Mouse (Mus musculus) megakaryocyte progenitor cell, adult 5-6 weeks (primary cell): Measurements from ENCODE around the gene Gm9837. TPM values are rescaled to one million over a fixed set of nuclear protein-coding genes. Genes with fewer than 3 reads are reported as not detected.

Experiments used
- ATAC-seq: replicated peaks from 2 replicates; pipeline ENCODE4 v1.8.0; 2016; ENCODE audit warnings: mild to moderate bottlenecking, moderate TSS enrichment, inconsistent platforms; ENCODE audit not compliant: poor library complexity
- total RNA-seq, 2 experiments: library from RNA; stranded (forward) in 1 of 2; stranded (reverse) in 1 of 2; fragments of 157-497, 149-512 nt in 1 of 2; fragments of 200-1000 nt in 1 of 2; gene quantifications; 2 replicates each; pipeline versions ENCODE4 v1.2.3 to v1.2.4; 2015 to 2017

Gm9837 gene
- total RNA-seq, 2 experiments from 2014 or later, result not detected

DNA sequence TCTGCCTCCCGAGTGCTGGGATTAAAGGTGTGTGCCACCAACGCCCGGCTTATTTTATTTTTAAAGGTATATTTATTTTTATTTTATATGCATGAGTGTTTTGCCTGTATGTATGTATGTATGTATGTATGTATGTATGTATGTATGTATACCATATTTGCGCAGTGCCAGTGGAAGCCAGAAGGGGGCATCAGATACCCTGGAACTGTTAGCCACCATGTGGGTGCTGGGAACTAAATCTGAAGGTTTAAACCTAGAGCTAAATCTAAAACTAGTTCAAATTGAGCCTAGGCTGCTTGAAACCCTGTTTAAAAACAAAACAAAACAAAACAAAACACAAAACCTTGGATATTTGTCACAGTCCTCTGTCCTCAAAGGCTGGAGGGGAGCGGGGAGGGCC, 18.7 kb upstream of the Gm9837 start:
- ATAC-seq, result no peak

DNA sequence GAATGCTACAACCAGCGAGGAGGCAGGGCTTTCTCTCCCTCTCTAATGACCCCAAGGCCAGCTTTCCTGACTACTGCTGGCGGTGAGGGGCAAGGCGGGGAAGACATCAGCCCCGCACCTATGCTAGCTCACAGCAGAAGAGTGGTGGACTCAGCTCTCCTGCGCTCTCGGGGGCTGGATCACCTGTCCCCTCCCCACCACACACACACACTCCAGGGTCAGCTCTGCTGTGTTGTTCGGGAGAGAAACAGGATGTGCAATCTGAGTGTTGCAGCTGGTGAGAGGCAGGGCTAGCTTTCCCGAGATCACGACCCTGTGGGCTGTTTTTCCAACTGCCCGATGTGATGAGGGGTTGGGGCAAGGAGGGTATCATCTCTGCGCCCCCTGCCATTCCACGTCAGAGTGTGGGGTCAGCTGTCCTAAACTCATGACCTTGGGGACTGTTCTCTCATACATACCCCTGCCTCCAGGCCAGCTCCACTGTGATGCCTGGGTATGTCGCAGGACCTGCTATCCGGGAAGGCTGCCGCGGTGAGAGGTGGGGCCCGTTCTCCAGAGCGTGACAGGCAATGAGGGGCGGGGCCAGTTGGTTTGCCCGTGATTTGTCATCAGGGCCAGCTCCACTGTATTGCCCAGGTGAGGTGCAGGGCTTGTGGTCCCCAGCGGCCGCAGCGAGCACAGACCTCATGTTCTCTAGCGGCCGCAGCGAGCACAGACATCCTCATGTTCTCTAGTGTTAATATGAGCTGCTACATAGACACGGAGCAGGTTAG, 16.7 kb upstream of the Gm9837 start:
- peak; percentile 30; the same call in 1 of the 2 replicates for ATAC-seq

DNA sequence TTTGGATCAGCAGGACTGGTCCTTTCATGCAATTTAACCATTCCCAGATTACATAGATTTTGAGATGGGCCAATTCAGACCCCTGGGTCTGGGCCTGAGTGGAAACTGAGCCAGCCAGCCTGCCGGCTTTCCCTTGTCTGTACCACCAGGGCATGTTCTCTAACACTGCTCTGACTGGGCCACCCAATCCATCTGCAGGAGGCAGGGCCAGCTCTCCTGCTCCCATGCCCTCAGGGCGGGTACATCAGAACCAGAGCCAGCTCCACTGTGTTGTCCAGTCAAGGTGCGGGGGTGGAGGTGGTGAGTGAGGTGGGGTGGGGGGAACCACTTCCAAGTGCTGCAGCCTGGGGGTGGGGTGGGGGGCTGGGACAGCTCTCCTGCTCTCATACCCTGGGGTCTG, 16.1 kb upstream of the Gm9837 start:
- no peak for ATAC-seq

DNA sequence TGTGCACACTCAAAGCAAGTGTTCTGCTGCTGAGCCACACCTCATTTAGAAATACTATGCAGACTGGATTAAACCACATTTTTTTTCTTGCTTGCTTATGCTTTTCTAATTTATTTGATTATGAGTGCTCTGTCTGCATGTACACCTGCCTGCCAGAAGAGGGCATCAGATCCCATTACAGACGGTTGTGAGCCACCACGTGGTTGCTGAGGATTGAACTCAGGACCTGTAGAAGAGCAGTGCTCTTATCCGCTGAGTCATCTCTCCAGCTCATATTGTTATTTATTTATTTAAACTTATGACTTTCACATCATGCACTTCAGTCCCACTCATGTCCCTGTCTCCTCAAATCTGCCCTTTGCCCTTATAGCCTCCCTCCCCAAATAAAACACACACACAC, 15.4 kb upstream of the Gm9837 start:
- no peak for ATAC-seq

DNA sequence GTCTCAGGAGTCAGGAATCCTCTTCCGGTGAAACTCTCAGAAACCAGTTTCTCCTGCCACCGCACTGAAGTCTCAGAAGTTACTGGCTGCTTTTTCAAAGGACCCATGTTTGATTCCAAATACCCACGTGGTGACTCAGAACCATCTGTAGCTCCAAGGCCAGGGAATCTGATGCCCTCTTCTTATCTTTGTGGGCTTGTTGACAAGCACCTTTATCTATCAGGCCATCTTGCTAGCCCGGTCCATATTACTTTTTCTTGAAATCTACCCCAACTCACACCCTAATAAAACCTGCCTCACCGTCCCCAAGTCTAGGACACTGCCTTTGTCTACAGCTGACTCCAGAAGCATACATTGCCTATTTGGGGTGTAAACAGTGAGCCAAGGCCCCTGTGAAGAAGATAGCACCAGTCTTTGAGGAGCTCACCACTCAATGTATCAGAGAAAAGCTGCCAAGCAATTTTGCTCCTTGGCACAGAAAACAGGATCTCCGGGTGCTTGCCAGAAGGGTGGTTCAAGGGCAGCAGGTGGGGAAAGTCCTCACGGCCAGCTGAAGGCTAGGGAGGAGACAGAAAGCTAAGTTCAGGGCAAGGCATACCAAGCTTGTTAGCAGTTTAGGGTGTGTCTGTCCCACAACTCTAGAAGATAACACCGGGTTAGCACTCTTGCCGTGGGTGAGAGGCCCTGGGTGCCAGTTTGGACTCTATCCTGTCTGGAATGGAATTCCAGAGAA, 13.0 kb upstream of the Gm9837 start:
- peak; percentile 73 for ATAC-seq

DNA sequence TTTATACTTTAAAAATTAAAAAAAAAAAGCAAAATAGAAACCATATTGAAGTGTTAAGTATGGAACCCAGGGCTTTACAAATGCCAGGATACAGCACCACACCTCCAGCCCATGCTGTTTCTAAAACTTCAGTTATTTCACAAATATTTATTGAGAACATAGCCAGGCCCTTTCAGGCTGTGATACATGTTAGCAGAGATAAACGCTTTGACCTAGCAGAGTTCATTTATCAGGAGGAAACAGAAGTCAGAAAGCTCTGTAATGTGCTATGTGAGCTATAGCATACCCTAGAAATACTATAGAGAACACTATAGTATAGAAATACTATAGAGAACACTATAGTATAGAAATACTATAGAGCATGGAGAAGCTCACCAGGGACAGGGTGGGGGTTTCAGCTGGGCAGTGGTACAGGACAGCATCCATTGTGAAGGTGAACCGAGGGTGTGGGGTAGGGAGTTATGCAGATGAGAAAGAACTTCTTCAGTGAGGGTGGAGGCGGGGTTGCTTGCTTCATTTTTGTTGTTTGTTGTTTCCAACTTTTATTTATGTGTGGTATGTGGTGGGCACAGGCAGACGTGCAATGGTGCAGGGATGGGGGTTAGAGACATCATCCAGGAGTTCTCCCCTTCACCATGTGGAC, 10.9 kb upstream of the Gm9837 start:
- ATAC-seq, result peak; percentile 67

DNA sequence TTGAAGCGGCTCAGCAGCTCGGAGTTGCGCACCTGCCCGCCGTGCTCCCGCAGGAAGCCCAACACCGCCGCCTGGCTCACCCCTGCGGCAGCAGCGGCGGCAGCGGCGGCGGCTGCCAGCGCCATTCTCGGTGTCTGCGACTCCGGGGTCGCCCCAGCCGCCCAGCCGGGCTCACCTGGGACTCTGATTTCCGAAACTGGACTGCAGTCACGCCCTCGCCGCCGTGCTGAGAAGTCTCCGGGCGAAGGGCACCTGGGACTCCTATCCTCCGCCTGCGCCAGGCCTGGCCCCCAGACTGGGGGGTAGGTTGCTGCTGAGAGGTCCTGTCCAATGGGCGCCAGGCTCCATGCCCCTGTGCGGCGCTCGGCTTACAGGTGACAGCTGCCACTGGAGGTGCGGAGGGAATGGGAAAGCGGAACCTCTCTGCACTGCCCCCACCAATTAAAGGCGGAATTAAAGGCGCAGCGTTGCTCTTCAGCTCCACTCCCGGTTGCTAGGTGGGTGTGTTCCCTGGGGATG, 9.6 kb upstream of the Gm9837 start, which contains the start of the genes Gm9945 and Sowaha:
Gene Gm9945 (plus strand): TSS at position 384 of the 519 bp plus-strand sequence.
Gene Sowaha (minus strand): TSS at position 492 of the 519 bp plus-strand sequence.
- peak; percentile 23 for ATAC-seq

DNA sequence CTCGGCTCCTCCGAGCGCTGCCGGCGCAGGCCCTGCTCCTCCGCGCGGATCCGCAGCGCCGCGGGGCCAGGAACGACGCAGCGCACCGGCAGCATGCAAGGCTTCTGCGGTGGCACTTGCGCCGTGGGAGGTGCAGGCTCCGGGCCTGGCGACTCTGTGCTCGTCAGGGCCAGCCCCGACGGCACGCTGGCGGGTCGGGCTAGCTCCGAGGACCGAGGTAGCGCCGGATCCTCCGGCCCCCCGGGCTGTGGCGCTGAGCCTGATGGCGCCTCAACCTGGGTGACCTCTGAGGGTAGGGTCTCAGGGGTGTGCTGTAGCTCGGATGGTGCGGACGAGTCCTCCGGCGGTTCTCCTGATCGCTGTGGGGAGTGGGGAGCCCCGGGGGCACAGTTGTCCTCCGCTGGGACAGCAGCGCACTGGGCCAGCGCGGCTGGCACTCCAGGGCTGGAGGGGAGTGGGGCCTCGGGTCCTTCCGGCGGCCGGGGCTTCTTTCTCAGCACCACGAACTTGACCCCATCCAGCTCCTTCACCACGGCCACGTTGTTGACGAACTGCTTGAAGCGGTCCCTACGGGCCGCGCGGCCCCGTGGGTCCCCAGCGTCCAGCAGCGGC, 9.0 kb upstream of the Gm9837 start:
- ATAC-seq, result no peak

DNA sequence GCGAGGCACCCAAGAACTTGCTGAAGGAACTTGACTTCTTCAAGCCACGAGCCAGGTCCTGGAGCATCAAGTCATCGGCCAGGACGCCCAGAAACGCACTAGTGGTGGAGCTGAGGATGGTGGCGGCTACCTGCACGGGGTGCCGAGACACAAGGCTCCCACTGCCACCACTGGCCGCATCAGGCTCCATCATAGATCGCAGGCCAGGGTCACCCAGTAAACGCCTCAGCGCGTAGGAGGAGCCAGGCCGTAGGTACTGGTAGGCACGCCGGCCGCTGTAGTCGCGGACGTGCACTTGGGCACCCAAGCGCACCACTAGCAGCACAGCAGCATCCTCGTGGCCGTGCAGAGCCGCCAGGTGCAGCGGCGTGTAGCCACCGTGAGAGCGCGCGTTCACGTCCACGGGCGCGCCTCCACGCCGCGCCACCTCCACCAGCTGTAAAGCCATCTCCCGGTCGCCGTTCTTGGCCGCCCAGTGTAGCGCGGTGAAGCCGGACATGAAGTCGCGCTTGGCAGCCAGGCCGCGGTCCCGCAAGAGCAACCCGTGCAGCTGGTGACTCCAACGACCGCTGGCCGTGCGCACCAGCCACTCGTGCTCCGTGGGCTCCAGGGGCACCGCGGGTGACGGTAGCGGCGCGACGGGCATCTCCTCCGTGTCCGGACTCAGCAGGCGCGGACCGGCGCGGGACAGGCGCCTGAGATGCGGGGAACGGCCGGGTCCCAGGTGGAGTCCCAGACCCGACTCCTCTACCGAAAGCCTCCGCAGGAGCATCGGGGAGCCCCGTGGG, 8.3 kb upstream of the Gm9837 start:
- ATAC-seq, result no peak

DNA sequence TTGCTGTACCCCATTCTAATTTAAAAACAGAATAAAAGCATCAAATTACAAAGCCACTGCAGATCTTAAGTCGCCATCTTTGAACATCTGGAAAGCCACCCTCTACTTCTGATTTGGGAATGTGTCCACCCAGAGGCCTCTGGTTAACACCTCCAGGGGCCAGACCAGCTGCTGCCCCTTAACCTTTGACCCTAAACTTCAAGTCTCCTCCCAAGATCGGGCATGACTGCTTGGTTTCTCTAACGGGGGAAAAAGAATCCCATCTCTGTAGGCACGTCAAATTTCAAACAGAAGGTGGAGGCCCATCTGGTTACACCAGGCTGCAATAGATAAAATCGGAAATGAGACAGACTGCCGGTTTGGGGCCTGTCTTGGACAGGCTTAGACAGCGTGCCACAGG, 7.6 kb upstream of the Gm9837 start:
- no peak for ATAC-seq

DNA sequence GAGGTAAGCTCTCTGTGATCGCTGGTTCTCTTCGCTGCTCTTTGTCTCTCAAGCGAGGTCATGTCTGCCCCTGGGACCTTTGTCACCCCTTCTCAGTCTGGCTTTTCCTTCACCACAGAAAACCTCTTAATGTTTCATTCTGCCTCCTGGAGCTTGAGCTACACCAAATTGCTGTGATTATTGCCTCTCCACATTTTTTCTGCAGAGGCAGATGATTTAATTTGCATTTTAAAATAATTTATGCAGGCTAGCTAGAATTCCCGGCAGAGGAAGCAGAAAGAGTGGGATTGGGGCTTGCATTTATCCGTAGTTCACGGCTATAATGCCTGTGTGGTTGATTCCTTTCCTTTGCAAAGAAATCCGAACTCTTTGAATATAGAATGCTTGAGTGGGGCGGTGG, 5.3 kb upstream of the Gm9837 start:
- no peak for ATAC-seq

DNA sequence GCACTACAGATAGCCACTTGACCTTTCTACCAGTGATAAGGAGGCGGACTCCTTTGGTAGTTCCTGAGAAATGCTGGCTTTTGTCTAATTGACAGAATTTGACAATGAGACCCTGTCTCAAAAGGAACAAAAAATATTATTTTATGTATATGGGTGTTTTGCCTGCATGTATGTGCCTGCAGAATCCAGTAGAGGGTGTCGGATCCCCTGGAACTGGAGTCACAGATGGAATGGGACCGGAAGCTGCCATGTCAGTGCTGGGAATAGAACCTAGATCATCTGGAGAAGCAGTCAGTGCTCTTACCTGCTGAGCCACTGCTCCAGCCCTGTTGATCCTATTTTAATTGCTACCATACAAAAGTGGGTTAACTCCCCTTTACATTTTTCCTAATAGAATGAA, 2.4 kb upstream of the Gm9837 start:
- no peak for ATAC-seq

DNA sequence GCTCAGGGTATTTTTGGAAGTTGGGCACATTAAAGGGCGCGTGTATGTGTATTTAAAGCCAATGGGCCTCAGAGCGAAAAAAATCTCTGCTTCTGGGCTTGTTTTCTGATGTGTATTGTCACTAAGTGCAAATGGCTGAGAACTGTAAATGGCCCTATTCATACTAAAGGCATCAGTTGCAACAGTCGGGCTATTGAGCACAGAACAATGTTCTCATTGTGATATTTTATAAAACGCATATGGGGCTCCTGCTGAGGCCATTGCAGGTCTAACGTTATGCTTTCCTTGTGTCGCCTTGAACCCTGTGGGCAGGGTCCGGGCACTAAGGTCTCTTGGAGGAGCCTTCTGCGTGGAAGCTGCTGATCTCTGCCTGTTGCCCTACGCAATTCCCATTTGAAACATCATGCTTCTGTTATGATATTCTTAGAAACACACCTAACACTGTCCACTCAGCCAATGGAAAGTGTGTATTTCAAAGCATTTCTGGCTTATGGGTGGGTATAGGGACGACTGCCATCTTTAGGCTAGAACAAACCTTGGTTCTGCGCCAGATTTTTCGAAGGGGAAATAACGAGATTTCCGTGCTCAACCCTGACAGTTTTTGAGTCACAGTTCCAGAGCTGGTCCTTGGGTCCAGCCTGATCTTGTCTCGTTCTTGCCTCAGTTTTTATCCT, 848 bp downstream of the Gm9837 start:
- ATAC-seq, result no peak

DNA sequence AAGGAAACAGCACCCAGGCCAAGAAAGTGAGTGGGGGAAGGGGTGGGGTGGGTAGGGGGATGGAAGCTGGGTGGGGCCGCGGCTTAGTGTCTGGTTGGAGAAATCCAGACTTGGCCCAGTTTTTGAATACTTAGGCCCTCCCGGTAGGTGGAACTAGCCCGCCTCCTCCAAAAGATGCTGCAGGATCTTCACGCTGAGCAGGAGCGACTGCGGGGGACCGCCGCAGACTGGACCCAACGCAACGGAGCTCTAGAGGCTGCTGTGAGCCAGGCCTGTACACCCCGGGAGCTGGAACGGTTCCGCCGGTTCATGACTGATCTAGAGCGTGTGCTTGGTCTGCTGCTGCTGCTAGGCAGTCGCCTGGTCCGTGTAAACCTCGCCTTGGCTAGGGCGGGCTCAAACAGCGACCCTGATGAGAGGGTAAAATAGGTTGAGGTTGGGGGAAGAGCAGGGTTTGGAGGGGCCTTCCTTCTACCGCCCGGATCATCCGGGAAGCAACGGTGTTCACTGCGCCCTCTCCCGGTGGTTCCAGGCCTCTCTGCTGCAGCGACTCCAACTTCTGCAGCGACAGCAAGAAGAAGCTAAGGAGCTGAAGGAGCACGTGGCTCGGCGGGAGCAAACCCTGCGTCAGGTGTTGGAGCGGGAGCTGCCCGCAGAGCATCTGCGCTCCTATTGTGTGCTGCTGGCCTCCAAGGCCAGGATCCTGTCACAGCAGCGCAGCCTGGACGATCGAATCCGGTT, 3.9 kb downstream of the Gm9837 start:
- peak; percentile 57 for ATAC-seq

DNA sequence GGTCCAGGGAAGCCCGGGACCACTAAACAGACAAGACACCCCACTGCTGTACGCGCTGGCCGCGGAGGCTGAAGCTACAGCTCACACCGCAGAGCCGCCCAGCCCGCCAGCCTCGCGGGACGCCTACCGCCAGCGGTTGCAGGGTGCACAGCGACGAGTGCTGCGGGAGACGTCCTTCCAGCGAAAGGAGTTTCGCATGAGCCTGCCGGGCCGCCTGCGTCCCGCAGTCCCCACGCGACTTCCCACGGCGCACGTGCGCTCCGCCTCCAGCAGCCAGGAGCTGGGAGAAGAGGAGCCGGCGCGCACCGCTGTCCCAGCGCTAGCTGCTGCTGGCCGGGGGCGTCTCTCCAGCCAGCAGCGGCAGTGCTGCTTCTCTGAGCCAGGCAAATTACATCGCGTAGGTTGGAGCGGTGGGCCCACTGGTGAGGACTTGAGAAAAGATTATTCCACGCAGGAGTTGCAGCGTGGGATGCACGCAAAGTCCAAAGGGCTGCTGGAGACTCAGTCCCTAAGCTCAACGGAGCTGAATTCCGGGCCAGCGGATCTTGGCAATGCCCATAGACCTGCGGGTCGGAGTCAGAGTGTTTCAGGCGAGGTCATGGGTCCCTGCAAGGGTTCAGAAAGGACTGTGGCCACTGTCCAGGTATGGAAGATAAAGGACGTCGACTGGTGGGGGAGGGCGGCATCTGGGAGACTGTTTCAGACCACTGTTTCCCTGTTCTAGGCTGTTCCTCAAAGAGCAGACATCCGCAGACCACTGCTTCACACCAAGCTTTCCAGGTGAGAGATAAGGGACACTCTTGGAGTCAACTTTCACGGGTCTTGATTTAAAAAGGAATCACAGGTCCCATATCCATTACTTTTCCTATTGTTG, 6.5 kb downstream of the Gm9837 start:
- 0 out of 2 replicates have a peak, but pooled peaks have one; percentile 7 for ATAC-seq

DNA sequence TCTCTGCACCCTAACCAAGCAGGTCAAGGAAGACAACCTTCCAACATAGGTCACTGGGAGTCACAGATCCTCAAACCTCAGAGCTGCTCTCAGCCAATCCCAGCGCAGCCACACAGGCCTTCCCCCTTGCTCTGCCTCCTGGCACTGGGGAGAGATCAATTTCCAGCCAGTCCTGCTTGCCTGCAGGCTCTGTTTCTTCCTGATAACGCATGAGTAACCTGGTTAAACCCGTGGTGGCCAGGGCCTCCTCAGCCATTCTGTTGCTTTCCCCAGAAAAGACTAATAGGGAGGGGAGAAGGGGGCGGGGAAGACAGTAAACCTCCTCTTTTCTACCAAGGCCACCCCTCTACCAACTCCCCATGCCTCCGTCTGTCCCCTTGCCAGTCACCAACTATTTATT, 8.6 kb downstream of the Gm9837 start:
- ATAC-seq, result peak; percentile 68

DNA sequence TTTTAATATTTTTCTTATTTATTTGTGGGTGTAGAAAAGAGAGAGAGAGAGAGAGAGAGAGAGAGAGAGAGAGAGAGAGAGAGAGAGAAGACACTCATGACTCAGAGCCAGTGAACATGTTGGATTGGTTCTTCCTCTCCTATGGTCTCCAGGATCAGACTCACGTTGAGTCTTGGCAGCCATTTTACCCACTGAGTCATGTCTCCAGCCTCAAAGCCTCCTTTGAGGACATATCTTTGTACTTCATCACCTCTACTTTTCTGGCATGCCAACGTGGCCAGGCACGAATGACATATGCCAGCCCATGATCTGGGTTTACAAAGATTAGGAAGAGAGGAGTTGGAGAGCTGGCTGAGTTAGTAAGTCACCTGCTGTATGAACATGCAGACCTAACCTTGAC, 10.1 kb downstream of the Gm9837 start:
- no peak for ATAC-seq

DNA sequence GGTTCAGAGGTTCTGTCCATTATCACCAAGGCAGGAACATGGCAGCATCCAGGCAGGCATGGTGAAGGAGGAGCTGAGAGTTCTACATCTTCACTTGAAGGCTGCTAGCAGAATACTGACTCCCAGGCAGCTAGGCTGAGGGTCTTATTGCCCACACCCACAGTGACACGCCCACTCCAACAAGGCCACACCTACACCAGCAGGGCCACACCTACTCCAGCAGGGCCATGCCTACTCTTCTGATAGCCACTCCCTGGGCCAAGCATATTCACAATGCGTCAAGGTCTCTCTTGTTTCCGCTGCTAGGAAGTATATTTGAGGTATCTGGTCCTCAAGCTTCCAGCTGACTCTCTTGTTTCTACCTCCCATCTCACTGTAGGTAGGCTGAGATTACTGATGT, 11.3 kb downstream of the Gm9837 start:
- ATAC-seq, result no peak
